Mouse (Mus musculus): ENCODE results near the gene Tpp1. TPM values are rescaled to one million over a fixed set of nuclear protein-coding genes. Genes with fewer than 3 reads are reported as not detected.

Gene Tpp1
- polyA plus RNA-seq, 1 experiment, result 200 TPM

DNA sequence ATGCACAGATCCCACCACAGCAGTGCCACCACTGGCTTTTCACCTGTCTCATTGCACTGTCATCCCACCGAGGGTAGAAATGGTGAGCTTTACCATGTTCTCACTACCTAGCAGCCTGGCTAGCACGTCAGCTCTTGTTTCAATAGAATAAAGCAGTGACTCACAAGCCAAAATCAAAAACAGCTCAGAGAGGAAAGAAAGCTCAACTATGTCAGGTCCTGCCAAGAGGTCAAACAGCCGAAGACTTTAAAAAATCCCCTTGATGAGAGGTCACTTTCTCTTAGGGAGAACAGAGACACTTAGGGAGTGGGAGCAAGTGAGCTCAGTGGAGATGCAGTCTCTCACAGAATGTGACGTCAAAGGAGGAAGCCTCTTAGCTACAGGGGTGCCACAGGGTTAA, 31.8 kb upstream of the Tpp1 start:
- H3K4me3 ChIP-seq (ENCODE audit: insufficient read depth, low read length), result no peak overlapping the region
- TF ChIP-seq POLR2A (IDR thresholded peaks at IDR 0.05; ENCODE audit: low read depth, low read length) (no peak), CTCF (IDR thresholded peaks at IDR 0.05; ENCODE audit: borderline replicate concordance, insufficient read depth, low read length) (no peak)
- H3K4me1 ChIP-seq (ENCODE audit: control insufficient read depth, insufficient read depth, low read length), result peaks cover 24% of the 10 kb centered on the region
- peak overlapping the region; percentile 39 for H3K27ac ChIP-seq (ENCODE audit: insufficient read depth, low read length)

DNA sequence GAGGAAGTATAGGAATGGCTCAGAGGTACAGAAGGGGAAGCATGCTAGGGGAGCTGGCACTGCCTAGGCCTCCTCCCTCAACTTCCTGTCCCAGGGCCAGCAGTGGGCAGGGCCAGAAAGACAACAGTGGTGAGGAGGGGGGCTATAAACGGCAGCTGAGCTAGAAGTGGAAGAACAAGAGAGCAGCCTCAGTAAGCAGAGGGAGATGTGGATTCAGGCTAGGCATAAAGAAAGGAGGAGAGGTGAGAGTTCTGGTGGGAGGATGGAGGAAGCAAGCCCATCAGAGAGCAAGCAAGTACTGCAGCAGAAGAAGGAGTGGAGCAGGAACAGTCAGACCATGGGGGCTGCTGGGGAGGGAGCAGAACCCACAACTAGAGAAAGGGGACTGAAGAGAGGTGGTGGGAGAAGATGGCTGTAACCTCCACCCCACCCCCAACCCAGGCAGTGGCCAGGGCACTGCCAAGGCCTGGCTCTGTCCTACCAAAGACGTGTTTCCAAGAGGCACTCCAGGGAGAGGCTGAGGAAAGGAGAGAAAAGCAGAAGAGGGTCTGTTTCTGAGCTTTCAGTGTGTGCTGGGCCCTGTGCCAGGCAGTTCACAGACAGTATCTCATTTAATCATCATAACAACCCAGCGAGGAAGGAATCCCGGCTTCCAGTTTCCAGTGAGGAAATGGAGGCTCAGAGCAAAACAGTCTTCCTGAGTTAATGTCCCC, 26.7 kb upstream of the Tpp1 start:
- Histone ChIP-seq H3K4me1 (ENCODE audit: control insufficient read depth, insufficient read depth, low read length) (peaks cover 18% of the 10 kb centered on the region), H3K27ac (ENCODE audit: insufficient read depth, low read length) (peak overlapping the region; percentile 79), H3K4me3 (ENCODE audit: insufficient read depth, low read length) (no peak overlapping the region)
- TF ChIP-seq CTCF (IDR thresholded peaks at IDR 0.05; ENCODE audit: borderline replicate concordance, insufficient read depth, low read length), result no peak
- peak; percentile 34; the same call in 1 of the 2 replicates for TF ChIP-seq POLR2A (IDR thresholded peaks at IDR 0.05; ENCODE audit: low read depth, low read length)

- Histone ChIP-seq H3K27ac (ENCODE audit: insufficient read depth, low read length) (peak overlapping the region; percentile 79), H3K4me1 (ENCODE audit: control insufficient read depth, insufficient read depth, low read length) (peaks cover 16% of the 10 kb centered on the region), H3K4me3 (ENCODE audit: insufficient read depth, low read length) (no peak overlapping the region)
- no peak for TF ChIP-seq CTCF (IDR thresholded peaks at IDR 0.05; ENCODE audit: borderline replicate concordance, insufficient read depth, low read length)
- TF ChIP-seq POLR2A (IDR thresholded peaks at IDR 0.05; ENCODE audit: low read depth, low read length), result peak; percentile 60
These were observed 25.9 kb upstream of the Tpp1 start for GRCm38 (mm10) chr7:105777797-105778552.

DNA sequence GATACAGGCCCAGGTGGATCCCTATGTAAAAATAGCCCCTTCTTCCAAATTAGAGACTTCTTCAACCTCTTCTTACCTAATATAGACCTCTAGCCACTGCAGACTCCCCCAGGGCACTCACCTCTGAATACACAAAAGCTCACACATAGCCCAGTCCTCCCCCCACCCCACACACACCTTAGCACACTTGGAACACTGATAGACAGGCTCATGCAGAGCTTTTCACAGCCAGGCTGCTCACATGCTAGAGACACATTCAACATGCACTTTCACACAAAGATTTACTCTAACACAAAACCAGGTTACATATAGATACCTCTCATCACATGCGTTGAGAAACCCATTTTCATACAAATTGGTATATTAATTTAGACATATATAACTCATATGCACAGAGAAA, 25.3 kb upstream of the Tpp1 start:
- H3K4me3 ChIP-seq (ENCODE audit: insufficient read depth, low read length), result no peak overlapping the region
- no peak for TF ChIP-seq CTCF (IDR thresholded peaks at IDR 0.05; ENCODE audit: borderline replicate concordance, insufficient read depth, low read length)
- no peak for TF ChIP-seq POLR2A (IDR thresholded peaks at IDR 0.05; ENCODE audit: low read depth, low read length)
- H3K4me1 ChIP-seq (ENCODE audit: control insufficient read depth, insufficient read depth, low read length), result peaks cover 13% of the 10 kb centered on the region
- H3K27ac ChIP-seq (ENCODE audit: insufficient read depth, low read length), result peak overlapping the region; percentile 79

DNA sequence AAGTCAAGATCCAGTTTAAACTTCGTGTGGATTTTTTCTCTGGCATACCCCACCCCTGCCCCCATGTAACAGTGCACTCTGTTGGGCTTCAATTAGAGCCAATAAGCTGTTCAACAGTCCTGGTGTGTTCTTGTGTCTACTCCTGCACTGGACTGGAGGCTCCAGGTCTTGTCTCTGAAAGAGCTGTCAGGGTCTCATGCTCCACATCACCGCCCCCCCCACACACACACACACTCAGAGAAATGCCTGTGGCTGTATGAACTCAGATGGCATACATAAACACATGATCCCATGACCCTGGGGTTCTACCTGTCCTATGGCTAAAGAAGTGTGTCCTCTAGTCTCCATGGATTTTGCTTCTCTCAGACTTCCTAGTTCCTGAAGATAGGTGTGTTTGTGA, 24.0 kb upstream of the Tpp1 start:
- peaks cover 13% of the 10 kb centered on the region for H3K4me1 ChIP-seq (ENCODE audit: control insufficient read depth, insufficient read depth, low read length)
- TF ChIP-seq CTCF (IDR thresholded peaks at IDR 0.05; ENCODE audit: borderline replicate concordance, insufficient read depth, low read length), result no peak
- no peak for TF ChIP-seq POLR2A (IDR thresholded peaks at IDR 0.05; ENCODE audit: low read depth, low read length)
- H3K4me3 ChIP-seq (ENCODE audit: insufficient read depth, low read length), result no peak overlapping the region
- no peak overlapping the region for H3K27ac ChIP-seq (ENCODE audit: insufficient read depth, low read length)

DNA sequence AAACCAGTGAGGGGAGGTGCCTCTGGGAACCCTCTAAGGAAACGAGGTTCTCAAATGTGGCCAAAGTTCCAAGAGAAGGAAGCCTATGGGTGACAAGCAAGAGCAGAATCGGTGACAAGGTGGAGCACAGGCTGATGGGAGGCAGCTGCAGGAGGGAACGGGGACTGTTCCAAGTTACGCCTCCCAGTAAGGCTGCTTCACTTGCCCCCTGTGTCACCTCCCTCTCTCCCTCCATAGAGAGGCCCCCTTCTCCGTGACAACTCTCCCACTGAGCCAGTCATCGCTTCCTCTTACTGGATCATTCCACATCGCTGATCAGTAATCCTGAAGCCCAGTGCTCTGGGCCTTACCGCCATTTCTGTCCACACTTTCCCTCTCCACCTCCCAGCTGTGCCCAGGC, 22.6 kb upstream of the Tpp1 start:
- TF ChIP-seq CTCF (IDR thresholded peaks at IDR 0.05; ENCODE audit: borderline replicate concordance, insufficient read depth, low read length), result no peak
- TF ChIP-seq POLR2A (IDR thresholded peaks at IDR 0.05; ENCODE audit: low read depth, low read length), result no peak
- Histone ChIP-seq H3K4me1 (ENCODE audit: control insufficient read depth, insufficient read depth, low read length) (peaks cover 13% of the 10 kb centered on the region), H3K4me3 (ENCODE audit: insufficient read depth, low read length) (no peak overlapping the region), H3K27ac (ENCODE audit: insufficient read depth, low read length) (no peak overlapping the region)

DNA sequence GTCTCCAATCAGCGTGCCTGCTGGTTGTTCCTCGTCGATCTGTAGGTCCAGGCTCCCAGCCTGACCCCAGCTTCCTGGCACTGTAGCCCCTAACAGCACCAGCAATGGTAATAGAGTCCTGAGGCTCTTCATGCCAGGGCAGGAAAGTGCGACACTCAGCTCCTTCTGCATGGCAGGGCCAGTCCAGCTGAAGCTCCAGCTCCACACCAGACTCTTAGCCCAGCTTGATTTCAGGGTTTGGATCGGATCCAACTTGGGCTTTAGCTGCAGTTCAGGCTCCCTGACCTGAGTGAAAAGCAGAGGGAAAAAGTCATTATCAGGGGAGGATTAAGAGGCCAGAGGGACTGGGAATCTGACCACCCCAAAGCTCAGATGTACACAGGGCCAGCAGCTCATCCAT, 21.0 kb upstream of the Tpp1 start:
- Histone ChIP-seq H3K4me1 (ENCODE audit: control insufficient read depth, insufficient read depth, low read length) (peaks cover 3% of the 10 kb centered on the region), H3K27ac (ENCODE audit: insufficient read depth, low read length) (no peak overlapping the region), H3K4me3 (ENCODE audit: insufficient read depth, low read length) (no peak overlapping the region)
- TF ChIP-seq CTCF (IDR thresholded peaks at IDR 0.05; ENCODE audit: borderline replicate concordance, insufficient read depth, low read length), result no peak
- TF ChIP-seq POLR2A (IDR thresholded peaks at IDR 0.05; ENCODE audit: low read depth, low read length), result no peak

GRCm38 (mm10) chr7:105772331-105772730, 20.3 kb upstream of the Tpp1 start:
- TF ChIP-seq POLR2A (IDR thresholded peaks at IDR 0.05; ENCODE audit: low read depth, low read length), result no peak
- TF ChIP-seq CTCF (IDR thresholded peaks at IDR 0.05; ENCODE audit: borderline replicate concordance, insufficient read depth, low read length), result no peak
- Histone ChIP-seq H3K4me1 (ENCODE audit: control insufficient read depth, insufficient read depth, low read length) (peaks cover 2% of the 10 kb centered on the region), H3K4me3 (ENCODE audit: insufficient read depth, low read length) (no peak overlapping the region), H3K27ac (ENCODE audit: insufficient read depth, low read length) (no peak overlapping the region)

GRCm38 (mm10) chr7:105769959-105770358, 17.9 kb upstream of the Tpp1 start:
- no peak overlapping the region for H3K4me3 ChIP-seq (ENCODE audit: insufficient read depth, low read length)
- no peak for TF ChIP-seq POLR2A (IDR thresholded peaks at IDR 0.05; ENCODE audit: low read depth, low read length)
- no peaks in the 10 kb centered on the region; the same call in 1 of the 2 replicates for H3K4me1 ChIP-seq (ENCODE audit: control insufficient read depth, insufficient read depth, low read length)
- H3K27ac ChIP-seq (ENCODE audit: insufficient read depth, low read length), result no peak overlapping the region

GRCm38 (mm10) chr7:105767729-105768165, 15.7 kb upstream of the Tpp1 start:
- Histone ChIP-seq H3K4me1 (ENCODE audit: control insufficient read depth, insufficient read depth, low read length) (no peaks in the 10 kb centered on the region; the same call in 1 of the 2 replicates), H3K27ac (ENCODE audit: insufficient read depth, low read length) (no peak overlapping the region), H3K4me3 (ENCODE audit: insufficient read depth, low read length) (no peak overlapping the region)
- TF ChIP-seq POLR2A (IDR thresholded peaks at IDR 0.05; ENCODE audit: low read depth, low read length) (no peak), CTCF (IDR thresholded peaks at IDR 0.05; ENCODE audit: borderline replicate concordance, insufficient read depth, low read length) (no peak)

Measured in embryonic fibroblast, embryonic 13.5 days (primary cell).